In the genomic region with DNA sequence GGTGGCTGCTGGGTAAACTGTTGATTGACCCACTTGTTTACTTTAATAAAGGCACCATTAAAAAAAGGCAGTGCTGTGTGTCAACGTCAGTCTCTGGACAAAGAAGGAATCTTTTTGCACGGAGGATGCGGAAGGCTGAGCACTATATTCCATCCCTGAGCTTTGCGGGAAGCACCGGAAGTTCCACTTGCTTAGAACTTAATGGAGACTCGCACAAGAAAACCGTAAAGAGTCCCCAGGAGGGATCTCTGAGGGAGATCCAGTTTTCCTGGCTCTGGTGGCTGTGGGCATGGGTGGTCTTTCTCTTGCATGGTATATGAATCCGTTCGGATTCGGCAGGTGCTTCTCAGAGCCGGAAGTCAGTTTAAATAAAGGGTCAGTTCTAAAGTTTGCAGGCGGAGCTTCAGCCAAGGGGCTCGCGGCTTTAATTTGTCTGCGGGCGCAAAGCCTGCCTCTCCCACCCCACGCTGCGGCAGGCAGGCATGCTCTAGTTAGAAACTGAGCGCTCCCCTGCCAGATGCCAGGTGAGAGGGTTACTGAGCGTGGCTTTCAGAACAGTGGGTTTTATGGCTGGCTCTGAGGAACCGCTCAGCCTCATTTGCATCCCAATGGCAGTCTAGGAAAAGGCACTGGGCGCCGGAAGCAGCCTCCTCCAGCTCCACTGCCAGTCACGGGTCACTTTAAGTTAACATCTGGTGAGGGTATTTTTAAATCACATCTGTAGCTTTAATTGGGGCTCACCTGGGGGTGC, we compare ENCODE assay signal across 8 mouse cellular contexts.
A peak's percentile ranks its signal among the peaks of the same experiment; 100 is the strongest.
DNase-seq lines count a peak whose midpoint lies in the region; ATAC-seq and TF ChIP-seq lines count a peak whose summit lies in the region.

No protein-coding gene starts in this region.

- TF ChIP-seq CTCF in kidney, postnatal 0 days (IDR thresholded peaks at IDR 0.05; ENCODE audit: low read depth) = no peak

- peak overlapping the region; percentile 46 for H3K4me3 ChIP-seq in forebrain, embryonic 11.5 days (ENCODE audit: low read depth, low read length)
- peak overlapping the region; percentile 30 for H3K4me3 ChIP-seq in kidney, postnatal 0 days (replicated peaks; ENCODE audit: low read depth, low read length)

- H3K4me1 ChIP-seq in forebrain, embryonic 11.5 days (replicated peaks; ENCODE audit: control insufficient read depth, insufficient read depth, low read length) = peaks cover 8% of the 10 kb centered on the region; the same call in 1 of the 2 replicates
- H3K4me1 ChIP-seq in kidney, postnatal 0 days (replicated peaks; ENCODE audit: insufficient read depth, low read length) = no peaks in the 10 kb centered on the region; the same call in none of the 2 replicates

- H3K9ac ChIP-seq in forebrain, embryonic 11.5 days (ENCODE audit: low read length) = peak overlapping the region; percentile 70
- H3K9ac ChIP-seq in kidney, postnatal 0 days (ENCODE audit: low read depth, low read length) = peak overlapping the region; percentile 39; the same call in 1 of the 2 replicates

- H3K36me3 ChIP-seq in forebrain, embryonic 11.5 days (ENCODE audit: control insufficient read depth, insufficient read depth, low read length) = no peaks in the 10 kb centered on the region
- H3K36me3 ChIP-seq in kidney, postnatal 0 days (ENCODE audit: insufficient read depth, low read length) = no peaks in the 10 kb centered on the region

- DNase-seq in left cerebral cortex, postnatal 4 days = peak; percentile 21
- DNase-seq in left cerebral cortex, postnatal 14 days (ENCODE audit: low spot score in 2 of 2) = no peak
- DNase-seq in forebrain, embryonic 11.5 days (ENCODE audit: low spot score) = no peak
- DNase-seq in kidney, postnatal 0 days (ENCODE audit: low spot score) = peak; percentile 54
- DNase-seq in neural tube, embryonic 10.5 days (ENCODE audit: extremely low spot score, low spot score) = peak; percentile 57
- DNase-seq in spleen, postnatal 10 days (ENCODE audit: low spot score in 2 of 2) = no peak
- DNase-seq in adrenal gland, postnatal 25 days = no peak
- DNase-seq in layer of hippocampus, postnatal 36 days = no peak

- WGBS in forebrain, embryonic 11.5 days = under 1% methylated on average over 24 of the region's 24 CpGs
- under 1% methylated on average over 24 of the region's 24 CpGs for WGBS in kidney, postnatal 0 days

- no peaks in the 10 kb centered on the region; the same call in 1 of the 2 replicates for H3K27me3 ChIP-seq in forebrain, embryonic 11.5 days (ENCODE audit: control insufficient read depth, insufficient read depth, low read length)
- no peaks in the 10 kb centered on the region for H3K27me3 ChIP-seq in kidney, postnatal 0 days (ENCODE audit: insufficient read depth, low read length)

- H3K27ac ChIP-seq in forebrain, embryonic 11.5 days (ENCODE audit: low read depth, low read length) = 0 out of 2 replicates have a peak overlapping the region, but pooled peaks have one; percentile 25
- peak overlapping the region; percentile 78 for H3K27ac ChIP-seq in kidney, postnatal 0 days

- H3K4me2 ChIP-seq in forebrain, embryonic 11.5 days (ENCODE audit: low read depth, low read length, severe bottlenecking) = peak overlapping the region; percentile 88
- peak overlapping the region; percentile 63 for H3K4me2 ChIP-seq in kidney, postnatal 0 days (ENCODE audit: low read length)

- no peaks in the 10 kb centered on the region for H3K9me3 ChIP-seq in forebrain, embryonic 11.5 days (ENCODE audit: control insufficient read depth, low read length)
- no peaks in the 10 kb centered on the region for H3K9me3 ChIP-seq in kidney, postnatal 0 days (replicated peaks; ENCODE audit: low read length)

- ATAC-seq in forebrain, embryonic 11.5 days (replicated peaks; ENCODE audit: low FRiP score) = peak; percentile 63
- ATAC-seq in kidney, postnatal 0 days (replicated peaks; ENCODE audit: low FRiP score, low read depth) = peak; percentile 41; the same call in 1 of the 2 replicates

- intact Hi-C loops in left cerebral cortex, postnatal 4 days (cut with DNase I) = no loop called here
- intact Hi-C loops in left cerebral cortex, postnatal 14 days (cut with DNase I) = no loop called here

Comparison
In these comparisons a context has a peak if more than half of its experiments do, and no peak if none do; other contexts are left out.
1. DNase-seq: peak in left cerebral cortex, postnatal 4 days (single experiment), kidney, postnatal 0 days (single experiment) and neural tube, embryonic 10.5 days (single experiment); none in left cerebral cortex, postnatal 14 days (0 of 2), forebrain, embryonic 11.5 days (single experiment), spleen, postnatal 10 days (0 of 2), adrenal gland, postnatal 25 days (single experiment) and layer of hippocampus, postnatal 36 days (0 of 2).